Mouse (Mus musculus) thymus, adult 2 months (tissue): ENCODE measurements around the gene Pgp.

Source experiments
- CTCF ChIP-seq: fragments of 200-500 bp; IDR thresholded peaks from 2 replicates; pipeline ENCODE4 v1.5.1; 2012; ENCODE audit warnings: mild to moderate bottlenecking, control low read depth, low read length, moderate library complexity, borderline replicate concordance; ENCODE audit not compliant: control insufficient read depth, poor library complexity, insufficient read depth; ENCODE audit errors: extremely low read depth
- POLR2A ChIP-seq: fragments of 200-500 bp; IDR thresholded peaks from 2 replicates; pipeline ENCODE4 v1.6.1; 2012; ENCODE audit warnings: mild to moderate bottlenecking, low read length, control low read depth, moderate library complexity; ENCODE audit not compliant: control insufficient read depth, poor library complexity, insufficient read depth; ENCODE audit errors: extremely low read depth

DNA sequence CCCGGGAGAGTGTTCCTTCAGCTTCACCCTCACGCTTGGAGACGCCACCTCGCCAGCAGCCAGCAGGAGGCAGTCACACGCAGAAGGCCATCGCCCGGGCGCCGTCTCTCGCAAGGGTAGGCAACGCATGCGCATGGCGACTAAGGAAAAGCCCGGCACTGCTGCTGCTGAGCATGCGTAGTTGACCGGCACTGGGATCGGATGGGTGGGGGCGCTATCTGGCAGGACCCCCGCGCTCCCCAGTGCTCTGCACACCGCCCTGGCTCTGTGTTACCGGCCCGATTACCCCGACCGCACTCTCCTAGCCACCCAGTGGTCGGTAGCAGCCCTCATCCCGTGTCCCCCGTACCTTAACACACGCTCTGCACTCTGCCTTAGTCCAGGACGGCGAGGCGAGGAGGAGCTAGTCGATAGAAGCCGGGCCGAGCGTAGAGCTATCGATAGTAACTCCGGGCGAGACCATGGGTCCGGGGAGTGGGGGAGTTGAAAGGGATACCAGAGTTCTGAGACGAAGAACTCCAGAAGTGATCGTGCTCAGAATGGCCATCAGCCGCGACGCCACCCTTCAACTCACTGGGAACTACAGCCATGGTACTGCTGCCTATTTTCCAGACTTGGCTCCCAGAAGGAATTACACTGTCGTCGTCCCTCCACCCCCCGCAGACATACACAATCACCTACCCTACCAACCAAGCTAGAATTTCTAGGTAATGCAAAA, 8.6 kb downstream of the Pgp start, which contains the start of gene Mlst8:
- peak; percentile 54; the same call in 1 of the 2 replicates for TF ChIP-seq POLR2A
- TF ChIP-seq CTCF, result peak; percentile 92
